Mouse (Mus musculus) MEL (cell line): Measurements from ENCODE around the gene 1700023F06Rik. TPM values are rescaled to one million over a fixed set of nuclear protein-coding genes. Genes with fewer than 3 reads are reported as not detected.

ENCODE experiments used
- DNase-seq: peaks from one replicate; pipeline ENCODE4 v3.0.0; 2011; ENCODE audit warnings: low read depth, low spot score
- H3K27ac ChIP-seq: 2 replicates; pipeline ENCODE4 v1.5.1; 2012; ENCODE audit warnings: low read depth, mild to moderate bottlenecking, control low read depth, low read length, moderate library complexity; ENCODE audit not compliant: control insufficient read depth
- H3K27me3 ChIP-seq, 2 experiments: fragments of 150-350 bp in 1 of 2; sonication (generic) in 1 of 2; 2 replicates each; pipeline ENCODE4 v1.6.1; 2012; ENCODE audit warnings: low read length in 2 of 2, mild to moderate bottlenecking in 2 of 2, improper control_type of control experiment in 1 of 2, moderate library complexity in 1 of 2; ENCODE audit not compliant: insufficient read depth in 2 of 2, control insufficient read depth in 1 of 2
- H3K36me3 ChIP-seq, 2 experiments: 2 replicates each; pipeline ENCODE4 v1.6.1; 2012 to 2014; ENCODE audit warnings: low read length in 2 of 2, improper control_type of control experiment in 1 of 2, inconsistent platforms in 1 of 2, mild to moderate bottlenecking in 1 of 2; ENCODE audit not compliant: insufficient read depth in 2 of 2, control insufficient read depth in 1 of 2
- H3K4me1 ChIP-seq, 2 experiments: fragments of 150-350 bp in 1 of 2; sonication (generic) in 1 of 2; 2 replicates each; pipeline ENCODE4 v1.6.1; 2012; ENCODE audit warnings: low read length in 2 of 2, improper control_type of control experiment in 1 of 2, mild to moderate bottlenecking in 1 of 2; ENCODE audit not compliant: insufficient read depth in 2 of 2, control insufficient read depth in 1 of 2
- H3K4me3 ChIP-seq, 2 experiments: fragments of 150-350 bp in 1 of 2; sonication (generic) in 1 of 2; 2 replicates each; pipeline ENCODE4 v1.5.1; 2012; ENCODE audit warnings: low read depth in 2 of 2, low read length in 2 of 2, mild to moderate bottlenecking in 2 of 2, moderate library complexity in 2 of 2, control low read depth in 1 of 2, improper control_type of control experiment in 1 of 2; ENCODE audit not compliant: control insufficient read depth in 1 of 2, insufficient read depth in 1 of 2
- H3K79me2 ChIP-seq: 2 replicates; pipeline ENCODE4 v1.6.1; 2012; ENCODE audit warnings: mild to moderate bottlenecking, low read length, moderate library complexity; ENCODE audit not compliant: control insufficient read depth, poor library complexity, insufficient read depth
- H3K9ac ChIP-seq: 2 replicates; pipeline ENCODE4 v1.6.1; 2012; ENCODE audit warnings: low read depth, mild to moderate bottlenecking, control low read depth, low read length, moderate library complexity; ENCODE audit not compliant: control insufficient read depth, poor library complexity, severe bottlenecking
- H3K9me3 ChIP-seq: fragments of 150-350 bp; sonication (generic); replicated peaks from 2 replicates; pipeline ENCODE4 v1.6.1; 2012; ENCODE audit warnings: mild to moderate bottlenecking, low read length, improper control_type of control experiment, moderate library complexity; ENCODE audit not compliant: insufficient read depth
- EP300 ChIP-seq, 2 experiments: IDR thresholded peaks; 2 replicates each; pipeline ENCODE4 v1.6.1; 2011; ENCODE audit warnings: improper control_type of control experiment in 2 of 2, low read length in 2 of 2, low read depth in 1 of 2, mild to moderate bottlenecking in 1 of 2
- POLR2AphosphoS5 ChIP-seq: IDR thresholded peaks from 2 replicates; pipeline ENCODE4 v1.6.1; 2012; ENCODE audit warnings: low read depth, borderline replicate concordance, mild to moderate bottlenecking, inconsistent platforms, low read length, moderate library complexity, mixed read lengths
- polyA plus RNA-seq, 2 experiments: library from polyadenylated mRNA; stranded (reverse) in 1 of 2; unstranded in 1 of 2; fragments of >175 nt in 1 of 2; fragments of >200 nt in 1 of 2; gene quantifications; 2 replicates each; pipeline versions ENCODE4 v1.2.1 to v1.2.4; 2012; ENCODE audit warnings: low replicate concordance in 2 of 2, low read depth in 1 of 2; ENCODE audit not compliant: insufficient read length in 2 of 2, insufficient read depth in 1 of 2, missing spikeins in 1 of 2
- total RNA-seq: library from RNA; depleted of rRNA; stranded (reverse); fragments of 300-350 nt; gene quantifications from 2 replicates; pipeline ENCODE4 v1.2.3, GENCODE M21; 2012; rRNA removed

The 1700023F06Rik gene
- total and polyA plus RNA-seq, 3 experiments: not detected

- Histone ChIP-seq H3K36me3 (no peaks in the 10 kb centered on the region; a peak in 1 of 4 replicates), H3K4me3 (no peak overlapping the region)
- TF ChIP-seq POLR2AphosphoS5 (no peak), EP300 (IDR thresholded peaks at IDR 0.05; ENCODE audit: low read depth in 1 of 2, low read length in 2 of 2) (no peak)
- TF ChIP-seq, all 39 proteins: peak for 0
- Histone ChIP-seq H3K27ac (no peak overlapping the region), H3K4me1 (peaks cover 0 to 2% of the 10 kb centered on the region in 2 experiments; a peak in 2 of 4 replicates), H3K27me3 (peaks cover 0 to 3% of the 10 kb centered on the region in 2 experiments; a peak in 2 of 4 replicates), H3K9me3 (no peaks in the 10 kb centered on the region), H3K9ac (no peak overlapping the region), H3K79me2 (no peaks in the 10 kb centered on the region)
- DNase-seq: no peak
Observed at GRCm38 (mm10) chr11:103149771-103150170, 58.6 kb downstream of the 1700023F06Rik start.

Other genes starting within 250 kb of the 1700023F06Rik start
- gene Nmt1, start 180.4 kb downstream of the 1700023F06Rik start, total RNA-seq: 70.5 and 85.1 TPM in 2 replicates
- 100 to 1,000 TPM in 1 of 2 experiments, 10 to 100 TPM in 1; 29.8 to 147 TPM for gene Nmt1, start 180.4 kb downstream of the 1700023F06Rik start, polyA plus RNA-seq
- gene Dcakd, start 180.2 kb downstream of the 1700023F06Rik start, total RNA-seq: 15.6 and 16.2 TPM in 2 replicates
- 100 to 1,000 TPM in 1 of 2 experiments, 10 to 100 TPM in 1; 82.3 to 112 TPM for gene Dcakd, start 180.2 kb downstream of the 1700023F06Rik start, polyA plus RNA-seq
- gene Plcd3, start 106.9 kb downstream of the 1700023F06Rik start, total RNA-seq: 1.7 and 2.0 TPM in 2 replicates
- 1 to 10 TPM in 1 of 2 experiments, not detected in 1; 2.6 TPM for gene Plcd3, start 106.9 kb downstream of the 1700023F06Rik start, polyA plus RNA-seq
- gene Acbd4, start 106.9 kb downstream of the 1700023F06Rik start, total RNA-seq: 15.2 and 16.6 TPM in 2 replicates
- gene Acbd4, start 106.9 kb downstream of the 1700023F06Rik start, polyA plus RNA-seq: 10 to 100 TPM in 1 of 2 experiments, not detected in 1; 18.3 TPM
- gene Hexim1, start 92.3 kb downstream of the 1700023F06Rik start, total RNA-seq: 17.3 and 18.4 TPM in 2 replicates
- gene Hexim1, start 92.3 kb downstream of the 1700023F06Rik start, polyA plus RNA-seq: 10 to 100 TPM in 1 of 2 experiments, not detected in 1; 25.4 TPM
- gene Hexim2, start 76.1 kb downstream of the 1700023F06Rik start, total RNA-seq: 12.3 and 17.2 TPM in 2 replicates
- gene Hexim2, start 76.1 kb downstream of the 1700023F06Rik start, polyA plus RNA-seq: 10 to 100 TPM in 1 of 2 experiments, not detected in 1; 12.5 TPM
- gene Fmnl1, start 37.5 kb downstream of the 1700023F06Rik start, total RNA-seq: 1.4 and 1.7 TPM in 2 replicates
- 10 to 100 TPM in 1 of 2 experiments, not detected in 1; 17.2 TPM for gene Fmnl1, start 37.5 kb downstream of the 1700023F06Rik start, polyA plus RNA-seq
- not detected in 2 replicates for gene Spata32, start 9.9 kb upstream of the 1700023F06Rik start, total RNA-seq
- not detected for gene Spata32, start 9.9 kb upstream of the 1700023F06Rik start, polyA plus RNA-seq
- gene Map3k14, start 58.9 kb upstream of the 1700023F06Rik start, total RNA-seq: 0.36 and 0.39 TPM in 2 replicates
- under 1 TPM in 1 of 2 experiments, not detected in 1; 0.99 TPM for gene Map3k14, start 58.9 kb upstream of the 1700023F06Rik start, polyA plus RNA-seq
- 6.3 TPM in 2 replicates for gene Arhgap27, start 155.1 kb upstream of the 1700023F06Rik start, total RNA-seq
- 10 to 100 TPM in 1 of 2 experiments, not detected in 1; 15.0 TPM for gene Arhgap27, start 155.1 kb upstream of the 1700023F06Rik start, polyA plus RNA-seq
- gene Plekhm1, start 204.1 kb upstream of the 1700023F06Rik start, total RNA-seq: 3.4 and 4.0 TPM in 2 replicates
- 10 to 100 TPM in 1 of 2 experiments, not detected in 1; 10.0 TPM for gene Plekhm1, start 204.1 kb upstream of the 1700023F06Rik start, polyA plus RNA-seq